ENCODE assay signal across 13 mouse cellular contexts in the genomic region with DNA sequence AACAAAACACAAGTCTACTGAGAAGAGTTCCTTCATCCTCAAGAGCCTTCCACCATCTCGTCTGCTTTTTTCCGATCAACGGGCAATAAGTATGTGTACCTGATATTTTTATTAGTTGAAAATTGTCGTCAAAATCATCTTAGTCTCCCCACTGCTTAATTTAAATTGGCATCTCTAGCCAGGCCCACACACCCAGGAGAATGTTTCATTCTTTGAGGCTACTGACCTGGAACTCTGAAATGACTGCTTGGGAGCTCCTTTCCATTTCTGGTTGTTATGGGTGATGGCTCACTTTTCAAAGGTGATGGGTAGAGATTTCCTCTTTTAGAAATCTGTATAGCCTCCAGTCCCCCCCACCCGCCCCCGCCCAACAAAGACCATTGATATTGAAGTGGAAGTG. TPM values are rescaled to one million over a fixed set of nuclear protein-coding genes. Genes with fewer than 3 reads are reported as not detected.
"Had no signal": no experiment of that assay in that cellular context is flagged by ENCODE, and none has a peak within 500 bp of the region (broad histone marks: within the 10 kb centered on the region; RNA-seq: fewer than 3 reads in every experiment).

No protein-coding gene starts in this region.

- ATAC-seq: midbrain, embryonic 16.5 days had no signal

- H3K27me3 ChIP-seq: limb, embryonic 13.5 days had no signal

- H3K4me3 ChIP-seq: limb, embryonic 13.5 days; midbrain, embryonic 12.5 days had no signal

- H3K9ac ChIP-seq: limb, embryonic 13.5 days; liver, embryonic 14.5 days; midbrain, embryonic 12.5 days had no signal

- H3K9me3 ChIP-seq: limb, embryonic 13.5 days had no signal

- H3K4me2 ChIP-seq: limb, embryonic 13.5 days; midbrain, embryonic 12.5 days had no signal

- H3K36me3 ChIP-seq: limb, embryonic 13.5 days; midbrain, embryonic 12.5 days had no signal

- H3K27ac ChIP-seq: limb, embryonic 13.5 days; liver, embryonic 14.5 days; midbrain, embryonic 12.5 days; stomach, postnatal 0 days had no signal

- DNase-seq: kidney, adult 11 months; kidney, postnatal 14 days; layer of hippocampus, adult 9-11 months; layer of hippocampus, postnatal 36 days; lung, adult 18-20 months; thymus, adult 2 months; thymus, postnatal 25 days had no signal

RNA-seq across cellular contexts. Expression of a gene that starts 54.6 kb away (rescaled TPM):
- polyA plus RNA-seq: liver, adult 2 months had no signal
